Mouse (Mus musculus) embryonic fibroblast, embryonic 13.5 days (primary cell): Measurements from ENCODE around the gene Ppt2.

Source experiments
- CTCF ChIP-seq: IDR thresholded peaks from 2 replicates; pipeline ENCODE4 v1.5.1; 2011; ENCODE audit warnings: mild to moderate bottlenecking, control low read depth, low read length, moderate library complexity, borderline replicate concordance; ENCODE audit not compliant: insufficient read depth
- POLR2A ChIP-seq: IDR thresholded peaks from 2 replicates; pipeline ENCODE4 v1.6.1; 2011; ENCODE audit warnings: low read depth, mild to moderate bottlenecking, control low read depth, low read length, moderate library complexity

DNA sequence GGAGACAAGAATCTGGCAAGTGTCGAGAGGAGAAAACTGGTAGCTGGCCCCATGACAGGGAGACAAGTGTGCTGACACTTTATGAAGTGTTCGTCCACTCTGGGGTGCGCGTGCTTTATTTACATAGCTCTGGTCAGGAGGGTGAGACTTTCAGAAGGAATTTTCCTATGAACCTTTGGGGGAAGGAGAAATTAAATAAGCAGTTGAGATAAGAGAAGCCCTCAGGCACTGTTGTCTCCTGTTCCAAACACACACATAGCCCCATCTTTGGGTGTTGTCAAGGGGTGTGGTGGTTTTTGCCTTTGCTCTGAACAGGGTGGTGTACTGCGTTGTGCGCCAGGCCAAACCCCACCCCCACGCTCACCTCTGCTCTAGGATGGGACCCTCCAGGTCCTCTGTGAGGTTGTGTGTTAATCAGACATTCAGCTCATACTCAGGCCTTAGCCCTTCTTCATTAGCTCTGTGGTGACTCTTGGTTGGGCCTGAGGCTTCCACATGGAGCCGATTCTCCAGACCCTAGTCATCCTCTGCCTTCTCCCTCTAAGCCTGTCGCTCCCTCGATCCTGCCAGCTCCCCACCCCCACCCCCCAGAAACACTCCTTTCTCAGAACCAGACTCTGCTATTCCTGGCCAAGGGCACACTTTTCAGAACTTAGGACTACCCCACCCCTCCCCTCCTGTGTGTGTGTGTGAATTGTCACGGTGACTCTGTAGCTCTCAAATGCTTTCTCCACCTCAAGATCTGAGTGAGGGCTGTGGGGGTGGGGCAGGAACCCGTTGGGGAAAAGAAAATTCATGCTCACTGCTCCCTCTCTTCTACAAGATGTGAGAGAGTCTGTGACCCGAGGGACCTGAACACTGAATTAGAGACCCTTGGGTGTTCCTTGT, 47.1 kb upstream of the Ppt2 start:
- TF ChIP-seq POLR2A: no peak
- TF ChIP-seq CTCF: no peak
